In the genomic region with DNA sequence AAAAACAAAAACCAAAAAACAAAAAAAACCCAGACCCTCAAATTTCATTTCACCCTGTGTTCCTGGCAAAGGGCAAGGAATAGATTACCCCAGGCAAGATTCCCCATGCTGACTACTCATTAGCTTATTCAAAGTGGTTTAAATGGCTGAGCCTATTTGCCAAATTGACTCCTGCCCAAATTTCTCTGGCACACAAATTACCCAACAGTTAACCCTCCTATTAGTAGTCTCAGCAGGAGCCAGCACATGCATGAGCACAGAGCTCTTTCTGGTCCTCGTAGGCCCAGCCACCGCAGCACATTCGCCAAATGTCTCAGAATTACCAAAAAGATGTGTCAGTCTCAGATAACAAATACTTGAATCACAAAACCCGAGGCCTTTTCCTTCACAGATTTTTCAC, we compare ENCODE assay signal across 9 mouse cellular contexts.
DNase-seq lines count a peak whose midpoint lies in the region; ATAC-seq and TF ChIP-seq lines count a peak whose summit lies in the region.
"Had no signal": no experiment of that assay in that cellular context is flagged by ENCODE, and none has a peak within 500 bp of the region (broad histone marks: within the 10 kb centered on the region; RNA-seq: fewer than 3 reads in every experiment).

No protein-coding gene starts in this region.

- TF ChIP-seq POLR2A in cerebellum, adult 2 months (IDR thresholded peaks at IDR 0.05; ENCODE audit: borderline replicate concordance, insufficient read depth, low read length): no peak

- H3K4me3 ChIP-seq in hindbrain, embryonic 13.5 days: no peak overlapping the region
- H3K4me3 ChIP-seq in hindbrain, embryonic 10.5 days: no peak overlapping the region
- no peak overlapping the region for H3K4me3 ChIP-seq in cerebellum, adult 2 months (replicated peaks; ENCODE audit: insufficient read depth, low read depth, low read length)
- H3K4me3 ChIP-seq in forebrain, postnatal 0 days (ENCODE audit: low read depth, low read length): no peak overlapping the region
- H3K4me3 ChIP-seq in midbrain, embryonic 15.5 days: no peak overlapping the region
- H3K4me3 ChIP-seq: stomach, embryonic 15.5 days had no signal

- no peaks in the 10 kb centered on the region for H3K27me3 ChIP-seq in hindbrain, embryonic 13.5 days
- no peaks in the 10 kb centered on the region for H3K27me3 ChIP-seq in hindbrain, embryonic 10.5 days (ENCODE audit: insufficient read depth, poor library complexity, severe bottlenecking)
- no peaks in the 10 kb centered on the region; the same call in 1 of the 2 replicates for H3K27me3 ChIP-seq in cerebellum, adult 2 months (ENCODE audit: control insufficient read depth, insufficient read depth, low read length)
- no peaks in the 10 kb centered on the region for H3K27me3 ChIP-seq in forebrain, postnatal 0 days (ENCODE audit: insufficient read depth, low read length)
- no peaks in the 10 kb centered on the region for H3K27me3 ChIP-seq in midbrain, embryonic 15.5 days (replicated peaks)
- H3K27me3 ChIP-seq: stomach, embryonic 15.5 days had no signal

- ATAC-seq in hindbrain, embryonic 13.5 days (ENCODE audit: low FRiP score): peak; percentile 70
- ATAC-seq in forebrain, postnatal 0 days: peak; percentile 90
- ATAC-seq in midbrain, embryonic 15.5 days (replicated peaks): peak; percentile 64

- no peak for DNase-seq in hindbrain, embryonic 10.5 days (ENCODE audit: low spot score)
- DNase-seq in cerebellum, adult 2 months: peak; percentile 24 to 66
- peak; percentile 90 for DNase-seq in forebrain, postnatal 0 days
- DNase-seq in gastrocnemius, postnatal 36 days: no peak
- no peak for DNase-seq in urinary bladder, postnatal 25 days (ENCODE audit: low spot score)
- DNase-seq in lung, postnatal 25 days (ENCODE audit: low spot score): no peak

- no peak overlapping the region for H3K4me2 ChIP-seq in hindbrain, embryonic 13.5 days
- H3K4me2 ChIP-seq in forebrain, postnatal 0 days (ENCODE audit: low read depth): no peak overlapping the region
- no peak overlapping the region for H3K4me2 ChIP-seq in midbrain, embryonic 15.5 days
- H3K4me2 ChIP-seq: stomach, embryonic 15.5 days had no signal

- no peaks in the 10 kb centered on the region for H3K36me3 ChIP-seq in hindbrain, embryonic 13.5 days
- no peaks in the 10 kb centered on the region for H3K36me3 ChIP-seq in hindbrain, embryonic 10.5 days
- no peaks in the 10 kb centered on the region for H3K36me3 ChIP-seq in forebrain, postnatal 0 days (ENCODE audit: insufficient read depth)
- no peaks in the 10 kb centered on the region for H3K36me3 ChIP-seq in midbrain, embryonic 15.5 days (replicated peaks)
- H3K36me3 ChIP-seq: stomach, embryonic 15.5 days had no signal

- intact Hi-C loops in gastrocnemius, postnatal 36 days (cut with DNase I): no loop called here

- no peaks in the 10 kb centered on the region for H3K9me3 ChIP-seq in hindbrain, embryonic 13.5 days
- H3K9me3 ChIP-seq in hindbrain, embryonic 10.5 days: no peaks in the 10 kb centered on the region
- H3K9me3 ChIP-seq in forebrain, postnatal 0 days (ENCODE audit: low read length): no peaks in the 10 kb centered on the region
- H3K9me3 ChIP-seq in midbrain, embryonic 15.5 days: no peaks in the 10 kb centered on the region
- H3K9me3 ChIP-seq: stomach, embryonic 15.5 days had no signal

- TF ChIP-seq CTCF in cerebellum, adult 2 months (IDR thresholded peaks at IDR 0.05; ENCODE audit: borderline replicate concordance, insufficient read depth, low read depth, low read length): no peak
- TF ChIP-seq CTCF in forebrain, postnatal 0 days (IDR thresholded peaks at IDR 0.05; ENCODE audit: low read depth): no peak

- 12% methylated on average over 4 of the region's 4 CpGs for WGBS in hindbrain, embryonic 13.5 days
- WGBS in hindbrain, embryonic 10.5 days: 53% methylated on average over 4 of the region's 4 CpGs
- 12% methylated on average over 4 of the region's 4 CpGs for WGBS in cerebellum, adult 2 months
- 7% methylated on average over 4 of the region's 4 CpGs for WGBS in forebrain, postnatal 0 days
- WGBS in midbrain, embryonic 15.5 days: 14% methylated on average over 4 of the region's 4 CpGs

- peak overlapping the region; percentile 74 for H3K27ac ChIP-seq in hindbrain, embryonic 13.5 days
- no peak overlapping the region for H3K27ac ChIP-seq in hindbrain, embryonic 10.5 days
- H3K27ac ChIP-seq in cerebellum, adult 2 months (ENCODE audit: insufficient read depth, low read length): no peak overlapping the region
- peak overlapping the region; percentile 79 for H3K27ac ChIP-seq in forebrain, postnatal 0 days (ENCODE audit: low read depth, low read length)
- H3K27ac ChIP-seq in midbrain, embryonic 15.5 days: peak overlapping the region; percentile 61
- H3K27ac ChIP-seq: stomach, embryonic 15.5 days had no signal

- peaks cover 18% of the 10 kb centered on the region for H3K4me1 ChIP-seq in hindbrain, embryonic 13.5 days (replicated peaks)
- peaks cover 8% of the 10 kb centered on the region for H3K4me1 ChIP-seq in hindbrain, embryonic 10.5 days (replicated peaks)
- no peaks in the 10 kb centered on the region for H3K4me1 ChIP-seq in cerebellum, adult 2 months (ENCODE audit: control insufficient read depth, insufficient read depth, low read length)
- H3K4me1 ChIP-seq in forebrain, postnatal 0 days (ENCODE audit: insufficient read depth): peaks cover 4% of the 10 kb centered on the region; the same call in 1 of the 2 replicates
- H3K4me1 ChIP-seq in midbrain, embryonic 15.5 days: peaks cover 11% of the 10 kb centered on the region
- H3K4me1 ChIP-seq: stomach, embryonic 15.5 days had no signal

- H3K9ac ChIP-seq in hindbrain, embryonic 13.5 days: no peak overlapping the region
- peak overlapping the region; percentile 14; the same call in 1 of the 2 replicates for H3K9ac ChIP-seq in forebrain, postnatal 0 days
- no peak overlapping the region for H3K9ac ChIP-seq in midbrain, embryonic 15.5 days
- H3K9ac ChIP-seq: stomach, embryonic 15.5 days had no signal

Comparison
In these comparisons a context has a peak if more than half of its experiments do, and no peak if none do; other contexts are left out.
1. H3K27ac ChIP-seq: peak in hindbrain, embryonic 13.5 days (single experiment), forebrain, postnatal 0 days (single experiment) and midbrain, embryonic 15.5 days (single experiment); none in hindbrain, embryonic 10.5 days (single experiment) and cerebellum, adult 2 months (single experiment).
2. DNase-seq: peak in cerebellum, adult 2 months (2 of 2) and forebrain, postnatal 0 days (single experiment); none in hindbrain, embryonic 10.5 days (single experiment), gastrocnemius, postnatal 36 days (0 of 2), urinary bladder, postnatal 25 days (single experiment) and lung, postnatal 25 days (single experiment).
3. Peak in every context shown above with its lines, with median percentiles within 50 percentile points of each other: ATAC-seq.